Mouse (Mus musculus): ENCODE results near the gene Vmn2r37. TPM values are rescaled to one million over a fixed set of nuclear protein-coding genes. Genes with fewer than 3 reads are reported as not detected.
"Not testable (repeated sequence)": the region's sequence is repeated elsewhere in the genome, so short reads cannot be mapped to it uniquely, and the experiment has no call there.

Vmn2r37 gene
- polyA plus RNA-seq (2012; ENCODE audit: insufficient read depth, insufficient read length, missing spikeins) = not detected in 2 replicates

- H3K27ac ChIP-seq (replicated peaks; ENCODE audit: low read depth, low read length); H3K4me3 ChIP-seq (ENCODE audit: insufficient read depth, low read depth, low read length); H3K4me1 ChIP-seq (ENCODE audit: control insufficient read depth, insufficient read depth, insufficient read length, low read length): not testable (repeated sequence)
Measured at GRCm38 (mm10) chr7:9223553-9223952, at the start of gene Vmn2r37. Vmn2r37 (minus strand) TSS chr7:9223653.

Other genes with a start within 250 kb of the Vmn2r37 start
- not detected in 2 replicates for gene Vmn2r39, start 192.9 kb downstream of the Vmn2r37 start, polyA plus RNA-seq (2012; ENCODE audit: insufficient read depth, insufficient read length, missing spikeins)
- not detected in 2 replicates for gene Vmn2r38, start 125.8 kb downstream of the Vmn2r37 start, polyA plus RNA-seq (2012; ENCODE audit: insufficient read depth, insufficient read length, missing spikeins)